Mouse (Mus musculus): Measurements from ENCODE around the gene Slc35c1. TPM values are rescaled to one million over a fixed set of nuclear protein-coding genes. Genes with fewer than 3 reads are reported as not detected.

Gene Slc35c1
- total and polyA plus RNA-seq, 3 experiments: 5.6 to 12.9 (median 6.2) TPM

DNA sequence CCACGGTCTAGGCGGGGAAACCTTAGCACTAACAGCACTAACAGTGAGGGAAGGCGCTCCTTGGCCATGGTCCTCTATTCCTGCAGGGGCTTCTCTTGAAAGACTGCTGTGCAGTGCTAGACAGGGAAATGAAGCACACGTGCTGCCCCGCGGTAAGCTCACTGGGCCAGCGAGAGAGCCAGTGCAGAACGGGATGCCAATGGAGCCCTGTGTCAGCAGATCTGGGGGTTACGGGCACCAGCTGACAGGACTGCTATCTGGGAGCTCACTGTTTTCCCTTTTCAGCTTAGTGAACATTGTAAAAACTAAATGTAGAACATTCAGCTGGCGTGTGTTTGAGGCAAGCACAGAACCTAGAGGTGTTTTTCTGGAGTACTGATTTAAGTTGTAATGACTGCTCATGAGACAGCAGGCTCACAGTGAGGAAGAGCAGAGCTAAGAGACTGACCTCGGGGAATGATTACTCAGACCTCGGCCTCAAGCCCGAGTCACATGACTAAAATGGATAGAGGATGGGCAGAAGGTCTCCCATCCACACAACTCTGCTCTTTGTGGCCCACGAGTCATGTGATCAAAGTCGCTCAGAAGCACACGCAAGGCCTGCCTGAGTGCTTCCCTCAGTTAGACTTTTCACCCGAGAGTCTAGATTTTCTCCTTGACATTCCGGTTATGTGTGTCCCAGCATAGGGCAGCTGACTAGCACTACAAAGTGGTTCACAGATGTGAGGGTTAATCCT, 51.9 kb downstream of the Slc35c1 start:
- Histone ChIP-seq H3K36me3 (ENCODE audit: control insufficient read depth, insufficient read depth, low read length) (no peaks in the 10 kb centered on the region), H3K9ac (ENCODE audit: low read depth, low read length) (no peak overlapping the region), H3K79me2 (replicated peaks; ENCODE audit: control insufficient read depth, insufficient read depth, low read length) (no peaks in the 10 kb centered on the region), H3K4me1 (ENCODE audit: control insufficient read depth, insufficient read depth, low read length) (no peaks in the 10 kb centered on the region; the same call in 1 of the 2 replicates), H3K27me3 (ENCODE audit: control insufficient read depth, insufficient read depth, low read length) (no peaks in the 10 kb centered on the region), H3K4me3 (no peak overlapping the region), H3K27ac (no peak overlapping the region)
- no peak for DNase-seq
- WGBS: 86% methylated on average over 18 of the region's 18 CpGs
- TF ChIP-seq POLR2A (IDR thresholded peaks at IDR 0.05; ENCODE audit: insufficient read depth, low read depth, low read length) (no peak), EP300 (IDR thresholded peaks at IDR 0.05; ENCODE audit: insufficient read depth, low read depth, low read length) (no peak), CTCF (IDR thresholded peaks at IDR 0.05) (no peak)
- intact Hi-C loops (cut with DNase I): no loop called here

DNA sequence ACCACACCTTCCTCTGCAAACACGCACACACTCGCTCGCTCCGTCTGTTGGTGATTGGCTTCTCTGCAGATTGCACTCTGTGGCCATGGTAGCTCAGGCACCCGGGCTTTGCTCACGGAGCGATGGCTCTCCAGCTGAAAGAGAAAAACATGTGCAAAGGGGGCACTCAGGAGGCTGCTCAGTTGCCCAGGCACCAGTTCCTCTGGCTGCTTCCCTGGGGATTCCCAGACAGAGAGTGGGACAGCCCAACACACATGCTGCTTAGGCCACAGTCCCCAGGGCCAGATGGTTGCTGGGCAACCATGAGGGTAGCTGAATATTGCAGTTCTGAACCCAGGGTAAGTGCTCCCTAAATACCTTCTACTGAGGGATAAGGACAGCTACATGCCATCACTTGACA, 54.7 kb downstream of the Slc35c1 start:
- no peak overlapping the region for H3K27ac ChIP-seq
- 93% methylated on average over 7 of the region's 7 CpGs for WGBS
- H3K9ac ChIP-seq (ENCODE audit: low read depth, low read length): no peak overlapping the region
- no peaks in the 10 kb centered on the region for H3K36me3 ChIP-seq (ENCODE audit: control insufficient read depth, insufficient read depth, low read length)
- no peak for DNase-seq
- 0 out of 2 replicates have a peak, but pooled peaks cover 1% of the 10 kb centered on the region for H3K27me3 ChIP-seq (ENCODE audit: control insufficient read depth, insufficient read depth, low read length)
- no peaks in the 10 kb centered on the region for H3K79me2 ChIP-seq (replicated peaks; ENCODE audit: control insufficient read depth, insufficient read depth, low read length)
- intact Hi-C loops (cut with DNase I): no loop called here
- no peak overlapping the region for H3K4me3 ChIP-seq
- TF ChIP-seq POLR2A (IDR thresholded peaks at IDR 0.05; ENCODE audit: insufficient read depth, low read depth, low read length) (no peak), EP300 (IDR thresholded peaks at IDR 0.05; ENCODE audit: insufficient read depth, low read depth, low read length) (no peak), CTCF (IDR thresholded peaks at IDR 0.05) (no peak)
- peaks cover 2% of the 10 kb centered on the region; the same call in 1 of the 2 replicates for H3K4me1 ChIP-seq (ENCODE audit: control insufficient read depth, insufficient read depth, low read length)

DNA sequence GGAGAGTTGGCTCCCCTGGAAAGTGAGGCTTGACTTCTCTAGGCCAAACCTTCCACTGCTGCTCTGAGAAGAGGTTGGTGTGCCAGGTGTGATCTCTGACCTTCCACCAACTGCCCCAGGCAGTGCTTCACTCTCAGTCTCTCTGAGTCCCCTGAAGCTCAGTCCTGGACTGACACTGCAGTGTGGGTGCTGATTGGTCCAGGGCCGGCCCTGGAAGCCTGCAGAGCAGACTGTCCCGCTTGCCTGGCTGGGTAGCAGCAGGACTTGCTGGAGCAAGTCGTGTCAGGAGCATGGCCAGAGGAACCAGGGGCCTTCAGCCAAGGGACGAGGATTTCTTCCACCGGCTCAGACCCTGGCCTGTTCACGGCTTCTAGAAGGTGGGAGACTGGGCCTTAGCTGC, 55.6 kb downstream of the Slc35c1 start:
- intact Hi-C loops (cut with DNase I): no loop called here
- 82% methylated on average over 6 of the region's 6 CpGs for WGBS

DNA sequence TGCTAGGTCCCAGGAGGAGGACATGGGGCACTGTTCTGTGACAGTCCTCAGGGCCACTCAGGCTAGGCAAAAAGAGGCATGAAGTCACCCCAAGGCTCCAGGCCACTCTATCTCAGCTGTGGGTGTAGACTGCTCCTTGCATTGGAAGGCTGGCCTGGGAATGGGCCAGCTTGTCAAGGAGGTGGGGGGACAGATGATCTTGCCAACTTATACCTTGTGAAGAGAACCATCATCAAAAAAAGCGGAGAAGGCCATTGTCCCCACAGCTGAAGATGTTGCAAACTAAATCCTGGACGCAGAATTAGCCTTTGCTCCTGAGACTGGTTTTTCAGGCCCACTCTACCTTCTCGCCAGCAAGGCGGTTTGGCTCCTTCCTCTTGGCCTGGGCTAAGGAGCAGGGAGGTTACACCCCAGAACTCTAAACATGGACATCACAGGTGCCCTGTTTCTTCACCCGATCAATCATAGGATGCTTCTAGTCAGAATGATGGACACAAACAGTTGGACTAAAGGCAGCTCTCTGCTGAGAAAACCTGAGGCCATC, 56.5 kb downstream of the Slc35c1 start:
- no peak for DNase-seq
- Histone ChIP-seq H3K4me3 (no peak overlapping the region), H3K79me2 (replicated peaks; ENCODE audit: control insufficient read depth, insufficient read depth, low read length) (no peaks in the 10 kb centered on the region), H3K27me3 (ENCODE audit: control insufficient read depth, insufficient read depth, low read length) (0 out of 2 replicates have a peak, but pooled peaks cover 1% of the 10 kb centered on the region), H3K27ac (no peak overlapping the region), H3K4me1 (ENCODE audit: control insufficient read depth, insufficient read depth, low read length) (peaks cover 2% of the 10 kb centered on the region; the same call in 1 of the 2 replicates), H3K36me3 (ENCODE audit: control insufficient read depth, insufficient read depth, low read length) (no peaks in the 10 kb centered on the region), H3K9ac (ENCODE audit: low read depth, low read length) (no peak overlapping the region)
- intact Hi-C loops (cut with DNase I): no loop called here
- TF ChIP-seq CTCF (IDR thresholded peaks at IDR 0.05) (no peak), POLR2A (IDR thresholded peaks at IDR 0.05; ENCODE audit: insufficient read depth, low read depth, low read length) (no peak), EP300 (IDR thresholded peaks at IDR 0.05; ENCODE audit: insufficient read depth, low read depth, low read length) (no peak)
- 88% methylated on average over 5 of the region's 5 CpGs for WGBS

More for the DNA sequence above, 55.6 kb downstream of the Slc35c1 start:
- H3K27ac ChIP-seq: no peak overlapping the region
- no peaks in the 10 kb centered on the region for H3K36me3 ChIP-seq (ENCODE audit: control insufficient read depth, insufficient read depth, low read length)
- H3K4me1 ChIP-seq (ENCODE audit: control insufficient read depth, insufficient read depth, low read length): peaks cover 2% of the 10 kb centered on the region; the same call in 1 of the 2 replicates
- DNase-seq: no peak
- no peak overlapping the region for H3K4me3 ChIP-seq
- no peaks in the 10 kb centered on the region for H3K79me2 ChIP-seq (replicated peaks; ENCODE audit: control insufficient read depth, insufficient read depth, low read length)
- TF ChIP-seq POLR2A (IDR thresholded peaks at IDR 0.05; ENCODE audit: insufficient read depth, low read depth, low read length) (no peak), EP300 (IDR thresholded peaks at IDR 0.05; ENCODE audit: insufficient read depth, low read depth, low read length) (no peak), CTCF (IDR thresholded peaks at IDR 0.05) (no peak)
- H3K27me3 ChIP-seq (ENCODE audit: control insufficient read depth, insufficient read depth, low read length): 0 out of 2 replicates have a peak, but pooled peaks cover 1% of the 10 kb centered on the region
- H3K9ac ChIP-seq (ENCODE audit: low read depth, low read length): no peak overlapping the region

Other genes starting within 250 kb of the Slc35c1 start
- gene Pex16, start 85.9 kb downstream of the Slc35c1 start, total RNA-seq (2021): 10 to 100 TPM; 19.6 to 23.1 TPM
- 35.6 and 36.8 TPM in 2 replicates for gene Pex16, start 85.9 kb downstream of the Slc35c1 start, polyA plus RNA-seq (2012; rRNA removed)
- gene Large2, start 85.7 kb downstream of the Slc35c1 start, total RNA-seq (2021): not detected
- 0.50 and 0.84 TPM in 2 replicates for gene Large2, start 85.7 kb downstream of the Slc35c1 start, polyA plus RNA-seq (2012; rRNA removed)
- 1 to 10 TPM in 1 of 2 experiments, under 1 TPM in 1; 0.63 to 1.1 TPM for gene 1700029I15Rik, start 78.0 kb downstream of the Slc35c1 start, total RNA-seq (2021)
- gene 1700029I15Rik, start 78.0 kb downstream of the Slc35c1 start, polyA plus RNA-seq (2012; rRNA removed): 2.4 and 2.8 TPM in 2 replicates
- gene Mapk8ip1, start 59.3 kb downstream of the Slc35c1 start, total RNA-seq (2021): 1 to 10 TPM; 3.8 to 4.5 TPM
- 6.9 and 7.1 TPM in 2 replicates for gene Mapk8ip1, start 59.3 kb downstream of the Slc35c1 start, polyA plus RNA-seq (2012; rRNA removed)
- 10 to 100 TPM; 12.7 to 29.3 TPM for gene Cry2, start 26.5 kb downstream of the Slc35c1 start, total RNA-seq (2021)
- gene Cry2, start 26.5 kb downstream of the Slc35c1 start, polyA plus RNA-seq (2012; rRNA removed): 19.1 and 24.5 TPM in 2 replicates
- gene Chst1, start 139.2 kb upstream of the Slc35c1 start, total RNA-seq (2021): 1 to 10 TPM; 1.7 to 2.4 TPM
- gene Chst1, start 139.2 kb upstream of the Slc35c1 start, polyA plus RNA-seq (2012; rRNA removed): 8.1 and 8.7 TPM in 2 replicates